Mouse (Mus musculus) spleen, postnatal 4 days (tissue): Measurements from ENCODE around the gene Ehbp1.

ENCODE experiments used
- DNase-seq, 2 experiments: peaks; one replicate each; pipeline ENCODE4 v3.0.0; 2022; ENCODE audit warnings: low spot score in 2 of 2

The Ehbp1 gene

DNA sequence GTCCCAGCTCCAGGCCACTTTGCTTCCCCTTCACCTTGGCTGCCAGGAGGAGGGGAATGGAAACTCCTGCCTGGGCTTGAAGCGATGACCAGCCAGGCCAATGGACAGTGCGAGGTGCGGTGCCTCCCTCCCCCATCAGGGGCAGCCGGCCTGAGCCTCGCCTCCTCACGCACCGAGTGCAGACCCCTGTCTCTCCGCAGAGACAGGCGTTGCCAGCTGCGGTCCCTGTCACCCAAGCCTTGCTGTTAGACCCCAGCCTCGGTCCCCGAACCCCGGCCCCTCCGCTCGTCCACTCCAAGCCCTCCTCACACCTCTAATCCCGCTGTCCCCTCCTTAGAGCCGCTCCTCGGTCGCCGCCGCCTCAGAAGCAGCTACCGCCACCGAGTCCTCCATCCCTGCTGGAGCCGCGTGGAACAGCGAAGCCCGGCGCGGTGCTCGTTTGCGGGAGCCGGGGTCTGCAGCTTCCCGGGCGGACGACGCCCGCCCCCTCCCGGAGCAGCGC, 55.7 kb downstream of the Ehbp1 start:
- DNase-seq = no peak

- no peak for DNase-seq
These were observed 65.4 kb downstream of the Ehbp1 start for GRCm38 (mm10) chr11:22276656-22277055.

DNA sequence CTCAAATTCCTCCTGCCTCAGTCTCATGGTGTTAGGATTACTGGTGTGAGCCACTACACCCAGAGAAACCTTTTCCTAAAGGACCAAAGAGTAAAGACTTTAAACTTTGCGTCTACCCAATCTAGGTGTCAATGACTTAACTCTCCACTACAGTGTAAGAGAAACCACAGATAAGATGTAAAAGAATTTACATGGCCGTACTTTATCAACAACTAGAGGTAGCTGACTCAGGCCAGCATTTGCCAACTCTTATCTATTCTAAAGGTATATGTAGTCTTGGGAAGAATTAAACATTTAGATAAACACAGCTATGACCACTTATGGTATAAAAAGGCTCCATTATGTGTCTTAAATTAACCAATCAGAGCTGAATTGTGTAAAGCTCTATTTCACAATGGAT, 67.9 kb downstream of the Ehbp1 start:
- no peak for DNase-seq

DNA sequence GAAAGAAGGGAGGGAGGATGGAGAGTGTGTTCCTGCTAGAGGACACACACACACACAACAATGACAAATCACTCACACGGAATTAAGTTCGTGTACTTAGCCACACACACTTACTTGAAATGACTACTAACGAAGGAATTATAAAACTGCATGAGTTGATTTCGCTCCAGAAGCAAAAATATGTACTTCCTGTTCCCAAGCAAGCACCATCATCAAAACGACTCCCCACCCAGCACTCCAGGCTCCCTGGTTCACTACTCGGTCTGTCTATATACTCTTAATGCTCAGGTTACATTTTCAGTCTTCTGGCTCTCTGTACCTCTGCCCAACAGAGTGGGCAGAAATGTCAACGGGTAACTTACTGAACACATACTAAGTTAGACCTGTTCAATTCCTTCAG, 68.7 kb downstream of the Ehbp1 start:
- no peak for DNase-seq

GRCm38 (mm10) chr11:22271889-22272288, 70.2 kb downstream of the Ehbp1 start:
- DNase-seq = no peak

GRCm38 (mm10) chr11:22269643-22270042, 72.4 kb downstream of the Ehbp1 start:
- DNase-seq = no peak

GRCm38 (mm10) chr11:22269173-22269572, 72.9 kb downstream of the Ehbp1 start:
- DNase-seq = no peak

DNA sequence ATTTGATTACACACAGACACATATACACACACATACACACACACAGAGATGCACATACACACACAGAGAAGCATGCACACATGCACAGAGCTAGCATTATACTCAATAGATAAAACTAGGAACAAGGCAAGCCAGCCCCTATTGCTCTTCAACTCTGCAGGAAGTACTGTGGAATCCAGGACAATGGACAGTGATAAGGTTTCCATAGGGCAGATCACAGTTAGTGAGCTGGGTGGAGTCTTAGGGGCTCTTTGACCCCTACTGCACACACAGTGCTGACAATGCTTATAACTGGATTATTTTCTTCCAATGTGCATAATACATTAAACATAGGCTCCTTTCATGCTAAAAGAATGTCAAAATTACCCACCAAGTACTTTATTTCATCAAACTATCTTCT, 75.1 kb downstream of the Ehbp1 start:
- DNase-seq = no peak

DNA sequence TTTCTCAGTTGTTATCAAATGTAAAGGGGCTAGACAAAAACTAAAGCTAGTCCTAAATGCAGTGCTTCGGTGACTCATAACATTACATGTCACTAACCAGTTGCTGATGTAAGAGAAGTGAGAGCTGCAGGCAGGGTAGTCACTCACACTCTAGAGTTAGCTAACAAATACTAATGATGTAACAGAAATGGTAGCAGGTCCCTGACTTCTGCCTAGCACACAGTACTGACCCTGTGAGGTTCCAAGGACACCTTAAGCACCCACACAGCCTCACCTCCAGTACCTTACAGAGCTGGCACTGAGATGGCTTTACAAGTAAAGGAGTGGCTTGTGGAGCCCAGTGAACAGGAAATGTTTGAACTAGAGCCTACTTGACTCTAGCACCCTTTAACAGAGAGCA, 86.7 kb downstream of the Ehbp1 start:
- DNase-seq = no peak

DNA sequence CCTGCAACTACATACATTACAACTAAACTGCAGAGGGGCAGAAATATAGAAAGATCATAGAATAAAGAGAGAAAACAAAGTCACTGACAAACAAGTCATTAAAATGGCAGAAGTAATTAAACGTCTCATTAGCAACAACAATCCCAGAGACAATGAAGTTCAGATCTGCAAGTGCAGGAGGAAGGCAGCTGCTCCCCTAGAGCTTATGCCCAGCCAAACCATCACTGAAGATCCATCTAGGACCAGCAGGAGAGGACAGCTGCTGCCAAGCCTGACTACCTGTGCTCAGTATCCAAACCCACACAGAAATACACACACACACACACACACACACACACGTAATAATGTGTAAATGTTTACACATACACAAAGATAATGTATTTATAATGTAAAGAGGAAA, 92.7 kb downstream of the Ehbp1 start:
- no peak for DNase-seq

DNA sequence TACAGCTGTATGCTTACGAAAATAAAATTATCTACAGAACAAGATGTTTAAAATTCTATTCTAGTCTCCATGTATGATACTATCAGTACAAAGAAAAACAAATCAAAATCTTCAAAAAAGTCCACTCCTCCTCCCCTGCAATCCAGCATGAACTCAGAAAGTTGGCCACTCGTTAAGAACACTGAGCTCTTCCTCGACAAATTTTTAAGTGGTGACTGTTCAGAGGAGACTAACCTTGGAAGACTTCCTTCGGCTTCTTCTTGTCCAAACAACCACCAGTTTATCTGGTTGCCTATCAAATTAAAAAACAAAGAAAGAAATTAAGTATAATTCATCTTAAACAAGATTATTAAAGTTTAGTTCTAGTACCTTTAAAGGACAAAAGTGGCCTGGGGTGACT, 94.4 kb downstream of the Ehbp1 start:
- DNase-seq = no peak

- no peak for DNase-seq
These were observed 95.0 kb downstream of the Ehbp1 start for GRCm38 (mm10) chr11:22247069-22247468.

GRCm38 (mm10) chr11:22235558-22235957, 106.5 kb downstream of the Ehbp1 start:
- no peak for DNase-seq

DNA sequence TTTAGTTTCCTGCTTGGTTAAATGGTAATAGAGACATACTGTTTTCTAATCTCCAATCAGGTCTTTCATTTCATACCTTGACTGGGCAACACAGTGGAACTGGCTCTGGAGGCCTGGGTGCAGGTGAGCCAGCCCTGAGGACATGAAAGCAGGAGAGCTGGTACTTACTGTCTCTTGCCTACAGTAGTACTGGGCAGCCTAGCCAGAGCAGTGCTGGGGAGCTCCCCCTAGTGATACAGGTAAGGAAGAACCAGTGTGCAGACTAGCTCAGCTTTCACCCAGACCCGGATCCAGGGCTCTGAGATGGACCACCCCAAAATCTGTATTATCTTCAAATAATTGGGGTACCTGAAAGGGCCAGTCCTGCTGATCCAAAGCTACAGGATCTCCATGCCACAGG, 107.4 kb downstream of the Ehbp1 start:
- DNase-seq = no peak

DNA sequence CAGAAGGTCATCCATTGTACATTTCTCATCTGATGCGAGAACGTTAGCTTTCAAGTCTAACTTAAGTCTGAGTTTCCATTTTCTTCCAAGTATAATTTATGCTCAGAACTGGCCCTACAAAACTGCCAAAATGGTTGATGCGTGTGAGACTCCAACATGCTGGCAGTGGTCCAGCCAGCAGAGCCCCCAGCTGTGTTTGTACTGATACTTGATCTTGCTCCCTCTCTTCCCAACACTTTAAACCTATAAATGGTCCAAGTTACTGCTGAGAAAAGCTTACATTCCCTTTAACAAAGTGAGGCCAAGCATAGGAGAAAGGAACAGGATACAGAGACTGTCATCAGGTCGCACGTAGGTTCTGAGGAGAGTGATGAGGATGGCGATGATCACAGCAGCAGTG, 111.2 kb downstream of the Ehbp1 start:
- DNase-seq = no peak

DNA sequence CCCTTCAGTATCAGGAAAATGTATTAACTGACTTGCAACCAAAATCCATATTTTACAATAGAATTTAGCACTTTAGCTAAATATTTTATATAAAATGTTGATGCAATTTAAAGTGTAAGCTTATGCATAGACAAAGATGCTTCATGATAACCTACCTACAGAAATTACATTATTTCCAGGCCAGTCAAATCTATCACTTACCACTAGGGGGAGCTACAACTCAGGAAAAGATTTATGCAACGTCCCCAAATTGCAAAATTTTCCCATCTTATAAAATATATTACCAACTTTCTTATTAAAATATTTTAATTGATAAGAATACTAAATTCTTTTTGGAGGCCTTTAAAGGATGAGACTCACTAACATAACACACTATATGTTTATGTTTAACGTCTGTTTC, 116.5 kb downstream of the Ehbp1 start:
- no peak for DNase-seq

DNA sequence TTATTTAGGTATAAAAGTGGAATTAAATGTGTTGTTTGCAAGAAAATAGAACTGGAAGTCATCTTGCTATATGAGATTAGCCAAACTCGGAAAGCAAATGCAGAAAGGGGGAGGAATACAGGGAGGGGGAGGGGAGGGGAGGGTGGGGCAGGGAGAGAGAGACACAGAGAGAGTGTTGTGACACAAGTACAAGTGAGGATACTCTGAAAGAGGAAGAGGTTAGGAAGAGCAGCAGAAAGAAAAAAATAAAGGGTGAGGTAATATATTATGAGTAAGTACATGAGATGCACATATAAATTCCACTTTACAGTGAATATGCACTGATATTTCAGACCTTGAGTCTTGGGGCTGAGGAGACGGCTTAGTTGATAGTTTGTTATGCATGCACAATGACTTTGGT, 123.9 kb downstream of the Ehbp1 start:
- DNase-seq = no peak

DNA sequence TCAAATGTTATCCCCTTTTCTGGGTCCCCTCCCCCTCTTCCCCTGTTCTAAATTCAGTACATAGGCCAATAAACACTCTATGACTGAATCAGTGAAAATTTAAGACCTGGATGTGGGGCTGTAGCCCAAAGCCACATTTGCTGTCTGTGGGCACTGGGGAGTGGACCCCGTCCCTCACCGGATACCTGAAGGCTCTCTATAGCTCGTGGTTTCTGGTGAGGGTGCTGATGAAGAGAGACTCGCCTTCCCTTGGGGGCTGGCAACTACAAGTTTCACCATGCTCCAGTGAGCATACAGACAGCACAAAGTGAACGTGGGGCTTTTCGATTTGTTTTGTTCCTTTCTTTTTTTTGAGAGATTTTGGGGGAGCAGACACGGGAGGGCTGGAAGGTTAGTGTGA, 125.2 kb downstream of the Ehbp1 start:
- DNase-seq = no peak

DNA sequence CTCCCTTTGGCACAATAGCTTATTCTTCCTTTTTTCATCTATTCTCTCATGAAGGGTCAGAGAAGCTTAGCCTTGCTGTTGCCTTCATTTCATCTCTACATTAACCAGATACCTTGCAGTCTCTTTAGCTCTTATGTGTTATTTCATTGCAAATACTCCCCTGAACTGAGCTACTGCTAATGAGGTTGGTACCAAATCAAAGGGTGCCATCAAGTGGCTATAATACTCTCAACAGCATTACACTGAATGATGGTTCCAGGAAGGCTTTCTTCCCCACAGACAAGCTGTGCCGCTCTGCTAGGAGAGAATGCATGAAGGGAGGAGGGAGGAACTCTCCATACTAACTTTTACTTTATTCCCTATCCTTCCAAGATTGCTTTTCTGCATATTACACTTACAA, 135.5 kb downstream of the Ehbp1 start:
- no peak for DNase-seq

- no peak for DNase-seq
These were observed 135.9 kb downstream of the Ehbp1 start for GRCm38 (mm10) chr11:22206191-22206590.

DNA sequence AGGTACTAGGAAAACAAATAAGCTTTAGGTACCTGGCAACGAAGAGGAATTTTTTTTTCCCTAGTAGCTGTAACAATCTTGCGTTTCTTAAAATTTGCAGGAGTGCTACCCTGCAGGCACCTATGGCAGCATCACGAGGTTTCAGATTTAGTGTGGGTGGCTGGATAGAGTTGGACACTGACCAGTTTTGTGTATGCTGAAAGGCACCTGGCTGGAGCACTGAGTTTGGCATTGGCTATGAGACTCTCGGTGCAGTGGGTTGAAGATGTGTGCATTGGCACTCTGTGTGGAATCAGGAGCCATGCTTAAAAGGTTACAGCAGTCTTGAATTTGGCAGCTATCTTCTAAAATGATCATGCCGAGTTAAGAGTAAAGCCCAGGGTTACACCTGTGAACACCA, 138.7 kb downstream of the Ehbp1 start:
- DNase-seq = no peak

DNA sequence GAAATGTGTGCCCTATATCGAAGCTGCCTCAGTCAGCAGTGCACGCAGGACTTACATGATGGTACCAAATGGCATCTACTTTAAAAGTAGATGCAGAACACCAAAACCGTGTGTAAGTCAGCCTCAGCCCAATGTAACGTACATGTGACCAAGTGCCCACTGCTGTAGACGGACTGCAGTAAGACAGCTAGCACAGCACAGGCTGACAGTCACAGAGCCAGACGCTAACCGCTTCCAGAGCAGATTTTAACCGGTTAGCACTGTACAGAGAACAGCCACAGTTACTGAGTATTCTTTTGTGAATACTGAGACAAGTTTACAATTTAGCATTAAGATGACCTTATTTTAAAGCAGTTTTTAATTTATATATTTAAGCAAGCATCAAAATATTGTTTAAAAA, 141.0 kb downstream of the Ehbp1 start:
- no peak for DNase-seq

DNA sequence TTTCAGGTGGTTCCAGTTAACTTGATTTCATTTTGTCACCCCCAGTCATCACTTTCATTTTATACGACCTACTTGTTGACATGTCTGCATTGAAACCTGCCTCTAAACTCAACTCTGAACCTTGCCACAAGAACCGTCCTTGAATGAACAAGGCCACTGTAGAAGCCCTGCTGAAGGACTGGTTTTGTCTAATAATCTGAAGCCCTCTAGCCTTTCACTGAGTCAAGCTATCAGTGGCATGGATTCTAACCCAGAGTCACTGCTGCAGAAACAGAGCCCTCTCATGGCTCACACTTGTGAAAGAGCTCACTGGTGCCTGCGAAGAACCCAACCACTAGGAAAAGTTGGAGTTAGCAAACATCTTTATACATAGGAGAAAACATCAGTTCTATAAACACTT, 142.2 kb downstream of the Ehbp1 start:
- DNase-seq = no peak

DNA sequence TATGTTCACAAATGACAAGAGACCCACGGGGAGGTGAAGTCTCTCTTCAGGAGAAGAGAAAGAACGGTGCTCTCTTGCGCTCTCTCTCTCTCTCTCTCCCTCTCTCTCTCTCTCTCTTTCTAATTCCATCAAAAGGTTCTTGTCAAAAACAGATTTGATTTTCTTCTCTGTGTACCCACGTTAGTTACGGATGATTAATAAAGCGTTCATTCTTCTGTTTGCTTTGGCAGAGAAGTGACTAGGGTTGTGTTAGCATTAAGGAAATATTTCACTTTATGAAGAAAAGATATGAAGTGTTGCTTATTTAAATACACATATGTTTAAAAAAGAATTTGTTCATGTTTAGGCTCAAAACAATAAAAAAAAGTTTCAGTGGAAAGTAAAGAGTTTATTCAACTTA, 143.7 kb downstream of the Ehbp1 start:
- DNase-seq = no peak

DNA sequence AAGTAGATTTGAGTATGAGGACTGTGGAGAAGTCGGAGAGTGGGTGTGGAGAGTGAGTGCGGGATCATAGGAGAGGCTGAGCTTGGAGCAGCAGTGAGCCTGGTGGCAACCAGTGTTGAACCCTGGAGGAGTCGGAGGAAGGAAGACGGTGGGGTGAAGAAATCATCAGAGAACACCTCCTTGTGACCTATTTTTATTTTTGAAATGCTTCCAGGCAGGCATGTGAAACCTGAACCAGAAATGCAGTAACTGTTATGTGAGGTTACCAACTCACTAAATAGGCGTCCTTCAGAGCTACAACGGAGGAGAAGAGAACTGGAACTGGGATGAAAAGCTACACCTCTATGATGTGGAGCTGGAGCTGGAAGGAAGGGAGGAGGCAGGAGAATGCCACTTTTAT, 144.2 kb downstream of the Ehbp1 start:
- DNase-seq = no peak
